8 mouse cellular contexts compared by ENCODE assay signal in genomic region chr7:28824941-28825685, GRCm38 (mm10). TPM values are rescaled to one million over a fixed set of nuclear protein-coding genes. Genes with fewer than 3 reads are reported as not detected.
DNase-seq lines count a peak whose midpoint lies in the region; ATAC-seq lines count a peak whose summit lies in the region.

Gene Ech1, plus strand, starts transcription at chr7:28825217.

- peak within 1 kb of the TSS; percentile 52 for H3K4me3 ChIP-seq in hindbrain, embryonic 15.5 days

- H3K4me1 ChIP-seq in hindbrain, embryonic 15.5 days (replicated peaks) = peaks cover 33% of the 10 kb centered on the region

- H3K9me3 ChIP-seq in hindbrain, embryonic 15.5 days = no peaks in the 10 kb centered on the region

- H3K4me2 ChIP-seq in hindbrain, embryonic 15.5 days = peak within 1 kb of the TSS; percentile 57

- no peaks in the 10 kb centered on the region for H3K27me3 ChIP-seq in hindbrain, embryonic 15.5 days

- peak within 1 kb of the TSS; percentile 78 for H3K27ac ChIP-seq in hindbrain, embryonic 15.5 days (replicated peaks)

- 2% methylated on average over 33 of the region's 33 CpGs for WGBS in hindbrain, embryonic 15.5 days

- DNase-seq in T-cell, adult 2 months (ENCODE audit: low spot score) = peak; percentile 88
- peak; percentile 87 for DNase-seq in cerebellum, postnatal 36 days
- DNase-seq in frontal cortex, postnatal 36 days (ENCODE audit: low spot score in 2 of 2) = peak; percentile 85 to 89
- DNase-seq in left cerebral cortex, adult 11 months (ENCODE audit: low spot score) = peak; percentile 78
- peak; percentile 94 to 95 for DNase-seq in lung, postnatal 4 days
- DNase-seq in retina, postnatal 7 days (ENCODE audit: low read depth, low spot score) = peak; percentile 85
- peak; percentile 79 for DNase-seq in urinary bladder, adult 2 months (ENCODE audit: low spot score)

- peaks cover 29% of the 10 kb centered on the region for H3K36me3 ChIP-seq in hindbrain, embryonic 15.5 days

- peak; percentile 75 for ATAC-seq in hindbrain, embryonic 15.5 days (ENCODE audit: low FRiP score, low read depth)

- peak within 1 kb of the TSS; percentile 48 for H3K9ac ChIP-seq in hindbrain, embryonic 15.5 days

RNA-seq across cellular contexts. Expression of gene Ech1, which starts in this region (rescaled TPM):
- 97.8 and 98.0 TPM in 2 replicates for polyA plus RNA-seq in hindbrain, embryonic 15.5 days (2015; fragmentation: Nextera tagmentation; extraction: Ambion mirVana)
- polyA plus RNA-seq in urinary bladder, adult 2 months (2012; rRNA removed) = 246 and 303 TPM in 2 replicates

Comparison
In these comparisons a context has a peak if more than half of its experiments do, and no peak if none do; other contexts are left out.
1. Peak in every context shown above with its lines: DNase-seq, ATAC-seq, H3K4me3 ChIP-seq and H3K27ac ChIP-seq.